Mouse (Mus musculus) ES-Bruce4 (cell line): ENCODE data around the gene Zfp422. TPM values are rescaled to one million over a fixed set of nuclear protein-coding genes. Genes with fewer than 3 reads are reported as not detected.
"Not testable (repeated sequence)": the region's sequence is repeated elsewhere in the genome, so short reads cannot be mapped to it uniquely, and the experiment has no call there.

Experiments
- H3K27ac ChIP-seq: 2 replicates; pipeline ENCODE4 v1.5.1; 2012; ENCODE audit warnings: low read length, inconsistent platforms; ENCODE audit not compliant: insufficient read depth
- H3K27me3 ChIP-seq: 2 replicates; pipeline ENCODE4 v1.6.1; 2012; ENCODE audit warnings: mild to moderate bottlenecking, low read length, inconsistent platforms; ENCODE audit not compliant: control insufficient read depth, poor library complexity, insufficient read depth, severe bottlenecking
- H3K36me3 ChIP-seq: 2 replicates; pipeline ENCODE4 v1.6.1; 2012; ENCODE audit warnings: inconsistent platforms, mild to moderate bottlenecking, low read length, moderate library complexity; ENCODE audit not compliant: control insufficient read depth, poor library complexity, insufficient read depth, severe bottlenecking
- H3K4me1 ChIP-seq: one replicate; pipeline ENCODE4 v1.8.1; 2011; ENCODE audit warnings: low read length; ENCODE audit not compliant: control insufficient read depth, insufficient read depth
- H3K4me3 ChIP-seq: 2 replicates; pipeline ENCODE4 v1.5.1; 2011; ENCODE audit warnings: low read depth, mild to moderate bottlenecking, low read length
- H3K9ac ChIP-seq: 2 replicates; pipeline ENCODE4 v1.6.1; 2012; ENCODE audit warnings: low read depth, mild to moderate bottlenecking, inconsistent platforms; ENCODE audit not compliant: poor library complexity, severe bottlenecking
- H3K9me3 ChIP-seq: replicated peaks from 2 replicates; pipeline ENCODE4 v1.6.1; 2012; ENCODE audit warnings: mild to moderate bottlenecking, low read length, inconsistent platforms; ENCODE audit not compliant: control insufficient read depth, poor library complexity, insufficient read depth, severe bottlenecking
- CTCF ChIP-seq: IDR thresholded peaks from one replicate; pipeline ENCODE4 v1.8.1; 2011; ENCODE audit warnings: low read depth, low read length
- EP300 ChIP-seq: IDR thresholded peaks from 2 replicates; pipeline ENCODE4 v1.6.1; 2011; ENCODE audit warnings: low read depth, low read length; ENCODE audit not compliant: insufficient read depth
- POLR2A ChIP-seq: IDR thresholded peaks from one replicate; pipeline ENCODE4 v1.8.1; 2011; ENCODE audit warnings: low read length; ENCODE audit not compliant: insufficient read depth
- polyA plus RNA-seq: library from polyadenylated mRNA; stranded (reverse); fragments of >200 nt; gene quantifications from 2 replicates; pipeline ENCODE4 v1.2.4, GENCODE M21; 2011; ENCODE audit warnings: low read depth; ENCODE audit not compliant: missing spikeins, insufficient read depth, insufficient read length

Gene Zfp422
- polyA plus RNA-seq, 1 experiment: 15.0 TPM

DNA sequence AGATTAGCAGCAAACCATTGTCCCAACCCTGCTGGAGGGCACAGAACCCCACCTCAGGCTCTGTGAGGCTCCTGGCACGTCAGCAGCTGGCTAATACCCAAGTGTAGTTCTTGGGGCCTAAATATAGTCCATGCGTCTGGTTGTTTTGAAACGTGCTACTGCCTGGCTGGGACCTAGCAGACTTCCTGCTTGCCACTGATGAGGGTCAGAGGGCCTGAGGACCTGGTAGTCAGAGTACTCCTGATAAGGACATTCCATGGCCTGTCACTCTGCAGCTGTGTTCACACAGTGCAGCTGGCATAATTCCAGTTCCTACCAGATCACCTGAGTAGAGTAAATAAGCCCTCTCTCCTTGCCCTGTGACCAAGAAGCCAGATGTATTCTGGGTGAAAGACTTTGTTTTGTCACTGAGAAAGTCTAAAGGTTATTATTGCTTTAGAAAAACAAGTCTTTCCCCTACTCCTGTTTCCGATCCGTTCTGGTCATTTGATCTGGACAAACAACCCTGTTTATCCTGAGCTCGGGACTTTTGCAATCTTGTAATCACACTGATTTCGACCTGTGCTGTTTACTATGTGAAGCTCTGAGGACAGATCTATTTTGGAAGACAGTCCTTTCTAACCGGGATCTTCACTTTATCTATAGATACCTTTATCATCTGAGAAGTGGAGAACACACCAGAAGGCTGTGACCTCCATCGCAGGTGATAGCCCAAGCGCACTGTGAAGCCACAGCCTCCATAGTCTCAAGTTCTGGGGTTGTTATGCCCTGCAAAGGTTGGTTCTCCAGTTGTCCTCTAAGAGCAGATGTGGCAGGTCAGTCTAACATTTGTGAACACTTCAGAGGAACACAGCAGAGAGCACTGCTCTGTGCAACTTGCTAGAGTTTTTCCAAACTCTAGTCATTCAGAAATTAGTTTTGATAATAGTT is 6.7 kb upstream of the Zfp422 start:
- Histone ChIP-seq H3K36me3 (no peaks in the 10 kb centered on the region), H3K9me3 (no peaks in the 10 kb centered on the region), H3K27me3 (no peaks in the 10 kb centered on the region), H3K4me3 (no peak overlapping the region), H3K27ac (no peak overlapping the region), H3K9ac (no peak overlapping the region), H3K4me1 (no peaks in the 10 kb centered on the region)
- TF ChIP-seq POLR2A: no peak
- TF ChIP-seq CTCF: no peak
- TF ChIP-seq EP300: no peak

DNA sequence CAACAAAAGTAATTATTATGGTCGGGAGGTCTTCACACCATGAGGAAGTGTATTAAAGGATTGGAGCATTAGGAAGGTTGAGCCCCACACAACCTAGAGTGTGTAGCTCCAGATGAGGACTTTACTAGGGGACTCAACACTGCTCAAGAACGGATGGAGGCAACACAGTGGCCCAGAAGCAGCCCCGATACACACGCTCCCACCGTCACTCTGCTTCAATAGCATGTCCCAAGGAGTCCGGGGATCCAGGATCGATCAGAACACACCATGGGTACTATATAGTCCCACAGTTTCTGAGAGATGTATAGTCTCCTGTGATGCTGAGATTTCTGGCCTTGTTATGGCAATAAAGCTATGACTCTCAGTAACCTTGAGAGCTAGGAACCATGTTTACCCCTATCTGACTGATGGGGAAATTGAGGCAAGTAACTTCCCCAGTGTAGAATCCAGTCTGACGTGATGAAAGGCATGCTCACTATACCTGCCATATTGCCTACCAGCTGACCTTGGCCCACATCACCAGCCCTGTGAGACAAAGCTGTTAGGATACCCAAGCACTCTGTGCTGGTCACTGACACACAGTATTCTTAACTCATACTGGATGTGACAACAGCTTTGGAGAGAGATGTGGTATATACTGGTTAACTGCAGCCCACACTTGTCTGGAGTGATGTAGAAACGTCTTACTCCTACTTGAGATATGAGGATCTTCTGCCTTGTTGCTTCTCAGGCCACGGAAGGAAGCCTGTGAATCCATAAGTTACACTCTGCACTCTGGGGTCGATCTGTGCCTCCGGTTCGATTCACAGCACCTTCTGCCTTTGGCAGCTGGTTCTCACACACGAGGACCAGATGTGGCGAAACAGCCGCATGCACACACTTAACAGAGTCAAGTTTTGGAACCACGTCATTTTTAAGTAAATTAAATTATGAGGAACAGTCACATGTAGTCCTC is 5.2 kb upstream of the Zfp422 start:
- Histone ChIP-seq H3K4me1 (no peaks in the 10 kb centered on the region), H3K4me3 (no peak overlapping the region), H3K9ac (no peak overlapping the region), H3K27ac (no peak overlapping the region), H3K36me3 (no peaks in the 10 kb centered on the region), H3K9me3 (no peaks in the 10 kb centered on the region), H3K27me3 (no peaks in the 10 kb centered on the region)
- TF ChIP-seq POLR2A (no peak), CTCF (no peak), EP300 (no peak)

DNA sequence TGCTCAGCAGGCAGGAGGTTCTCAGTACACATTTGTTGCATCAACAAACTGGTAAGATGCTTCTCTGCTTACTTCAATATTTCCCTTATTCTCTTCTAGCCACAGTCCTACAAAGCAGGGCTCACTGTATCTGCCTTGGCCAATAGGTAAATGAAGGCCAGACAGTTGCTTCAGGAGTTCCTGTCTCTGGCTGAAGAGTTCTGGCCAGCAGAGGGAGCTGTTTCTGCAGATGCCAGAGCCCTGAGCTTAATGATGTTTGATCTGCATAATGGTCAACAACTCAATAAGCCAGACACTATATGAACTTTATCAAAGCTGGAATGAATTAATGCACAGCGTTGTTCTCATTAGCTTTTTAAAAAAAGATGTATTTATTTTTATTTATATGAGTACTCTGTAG is 3.3 kb upstream of the Zfp422 start:
- H3K4me1 ChIP-seq: no peaks in the 10 kb centered on the region
- H3K4me3 ChIP-seq: no peak overlapping the region
- H3K9me3 ChIP-seq: no peaks in the 10 kb centered on the region
- no peak overlapping the region for H3K27ac ChIP-seq
- no peak overlapping the region for H3K9ac ChIP-seq
- TF ChIP-seq EP300 (no peak), CTCF (peak; percentile 83)
- H3K36me3 ChIP-seq: no peaks in the 10 kb centered on the region
- no peaks in the 10 kb centered on the region for H3K27me3 ChIP-seq

DNA sequence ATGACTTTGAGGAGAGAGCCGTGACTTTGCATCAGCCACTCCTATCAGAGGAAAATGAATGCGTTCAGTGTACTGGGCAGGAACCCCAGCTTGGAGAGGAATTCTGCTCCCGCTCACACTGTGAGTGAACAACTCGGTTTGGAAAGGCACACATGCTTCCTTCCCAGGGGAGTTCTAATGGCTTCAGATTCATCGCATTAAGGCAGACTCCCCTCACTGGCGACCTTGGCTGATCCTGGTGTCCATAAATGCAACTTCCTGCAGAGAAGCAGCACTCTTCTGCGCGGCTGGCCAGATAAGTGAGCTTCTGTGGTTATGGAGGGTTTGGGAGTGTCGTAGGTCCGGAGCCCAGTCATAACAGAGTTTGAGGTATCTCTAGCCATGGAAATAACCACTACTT is 967 bp upstream of the Zfp422 start:
- Histone ChIP-seq H3K9ac (no peak overlapping the region), H3K9me3 (no peaks in the 10 kb centered on the region), H3K36me3 (peaks cover 2% of the 10 kb centered on the region; the same call in 1 of the 2 replicates), H3K4me3 (no peak overlapping the region), H3K4me1 (no peaks in the 10 kb centered on the region), H3K27me3 (no peaks in the 10 kb centered on the region), H3K27ac (no peak overlapping the region)
- TF ChIP-seq CTCF: no peak
- no peak for TF ChIP-seq EP300
- no peak for TF ChIP-seq POLR2A

DNA sequence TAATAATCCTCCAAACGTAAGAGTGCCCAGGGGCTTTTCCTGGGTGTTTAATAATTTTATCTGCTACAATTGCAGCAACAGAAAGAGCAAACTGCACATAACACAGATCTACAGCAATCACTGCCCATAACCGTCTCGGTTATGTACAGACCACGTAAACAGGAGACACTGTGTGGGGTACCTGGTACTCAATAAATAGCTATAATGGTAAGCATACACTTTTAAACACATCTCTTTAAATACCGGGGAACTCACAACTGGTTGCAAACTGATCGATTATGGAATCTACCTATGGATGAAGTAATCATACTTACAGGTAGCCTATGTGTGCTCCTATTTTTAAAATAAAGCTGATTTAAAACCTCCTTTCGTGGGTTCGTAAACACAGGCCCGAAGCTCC is 704 bp downstream of the Zfp422 start:
- peak overlapping the region; percentile 82 for H3K4me3 ChIP-seq
- H3K9ac ChIP-seq: peak overlapping the region; percentile 76
- no peak overlapping the region for H3K27ac ChIP-seq
- H3K4me1 ChIP-seq: no peaks in the 10 kb centered on the region
- no peaks in the 10 kb centered on the region for H3K27me3 ChIP-seq
- no peaks in the 10 kb centered on the region for H3K9me3 ChIP-seq
- TF ChIP-seq EP300: no peak
- no peak for TF ChIP-seq POLR2A
- TF ChIP-seq CTCF: no peak
- H3K36me3 ChIP-seq: peaks cover 2% of the 10 kb centered on the region; the same call in 1 of the 2 replicates

DNA sequence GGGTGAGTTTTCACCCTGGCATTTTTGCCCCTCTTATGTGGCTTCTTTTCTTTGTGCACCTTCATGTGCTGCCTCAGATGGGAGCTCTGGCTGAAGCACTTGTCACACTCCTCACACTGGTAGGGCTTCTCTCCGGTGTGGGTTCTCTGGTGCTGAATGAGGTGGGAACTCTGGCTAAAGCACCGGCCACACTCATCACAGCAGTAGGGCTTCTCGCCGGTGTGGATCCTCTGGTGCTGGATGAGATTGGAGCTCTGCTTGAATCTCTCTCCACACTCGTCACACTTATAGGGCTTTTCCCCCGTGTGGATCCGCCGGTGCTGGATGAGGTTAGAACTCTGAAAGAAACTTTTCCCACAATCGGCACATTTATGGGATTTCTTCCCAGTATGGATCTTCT is 2.4 kb downstream of the Zfp422 start:
- H3K27ac ChIP-seq, H3K36me3 ChIP-seq, H3K4me3 ChIP-seq, H3K9ac ChIP-seq, H3K27me3 ChIP-seq, H3K4me1 ChIP-seq, H3K9me3 ChIP-seq: not testable (repeated sequence)
